Mouse (Mus musculus) liver, postnatal 0 days (tissue): ENCODE data around the gene Kdm4c.

Experiments
- CTCF ChIP-seq: sonication (generic); IDR thresholded peaks from 2 replicates; pipeline ENCODE4 v1.5.1; 2016; ENCODE audit warnings: antibody characterized with exemption, low read depth
- EP300 ChIP-seq: IDR thresholded peaks from 2 replicates; pipeline ENCODE4 v1.6.1; 2016; ENCODE audit warnings: antibody characterized with exemption, low read depth, mild to moderate bottlenecking

- no peak for TF ChIP-seq CTCF
- TF ChIP-seq EP300 = no peak
Observed at GRCm38 (mm10) chr4:74271180-74271579, 28.9 kb downstream of the Kdm4c start.
